Mouse (Mus musculus): ENCODE results near the gene Ppp2r5d. TPM values are rescaled to one million over a fixed set of nuclear protein-coding genes. Genes with fewer than 3 reads are reported as not detected.

Ppp2r5d gene
- polyA plus RNA-seq, 1 experiment from 2014 or later: 142 TPM

- peak overlapping the region; percentile 88 for H3K27ac ChIP-seq (replicated peaks)
- peak overlapping the region; percentile 100 for H3K4me3 ChIP-seq
- DNase-seq (ENCODE audit: low spot score): peak; percentile 17
- H3K27me3 ChIP-seq (replicated peaks; ENCODE audit: low read depth, poor library complexity, severe bottlenecking): no peaks in the 10 kb centered on the region
- under 1% methylated on average over 76 of the region's 76 CpGs for whole genome bisulfite sequencing
- peaks cover 38% of the 10 kb centered on the region for H3K36me3 ChIP-seq (replicated peaks)
- H3K9me3 ChIP-seq: no peaks in the 10 kb centered on the region
- H3K4me1 ChIP-seq: peaks cover 22% of the 10 kb centered on the region
Measured at GRCm38 (mm10) chr17:46711612-46712271, 6.8 kb upstream of the Ppp2r5d start.

DNA sequence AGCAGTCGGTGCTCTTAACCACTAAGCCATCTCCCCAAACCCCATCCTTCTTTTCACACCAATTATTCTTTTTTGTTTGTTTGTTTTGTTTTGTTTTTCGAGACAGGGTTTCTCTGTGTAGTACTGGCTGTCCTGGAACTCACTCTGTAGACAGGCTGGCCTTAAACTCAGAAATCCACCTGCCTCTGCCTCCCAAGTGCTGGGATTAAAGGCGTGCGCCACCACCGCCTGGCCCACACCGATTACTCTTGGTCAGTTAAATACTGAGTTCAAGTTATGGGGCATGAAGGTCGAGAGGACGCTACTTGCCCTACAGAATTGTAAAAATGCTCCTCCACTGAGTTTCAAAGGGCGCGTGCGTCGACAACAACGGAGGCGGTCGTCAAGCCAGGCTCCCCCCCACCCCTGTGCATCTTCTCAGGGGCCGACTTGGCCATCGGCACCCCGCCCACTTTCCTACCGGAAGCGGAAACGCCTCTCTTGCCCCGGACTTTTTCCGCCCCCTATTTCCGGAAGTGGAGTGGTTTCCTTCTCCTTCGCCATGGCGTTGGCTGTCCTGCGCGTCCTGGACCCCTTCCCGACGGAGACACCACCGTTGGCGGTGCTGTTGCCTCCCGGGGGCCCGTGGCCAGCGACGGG is 6.2 kb upstream of the Ppp2r5d start, which contains the start of gene Pex6:
Gene Pex6, plus strand, starts transcription at position 505 of the 639 bp plus-strand sequence.
- Histone ChIP-seq H3K36me3 (replicated peaks) (peaks cover 31% of the 10 kb centered on the region), H3K27ac (replicated peaks) (peak within 1 kb of the TSS; percentile 88), H3K9me3 (no peaks in the 10 kb centered on the region), H3K4me3 (peak within 1 kb of the TSS; percentile 100), H3K27me3 (replicated peaks; ENCODE audit: low read depth, poor library complexity, severe bottlenecking) (no peaks in the 10 kb centered on the region), H3K4me1 (peaks cover 26% of the 10 kb centered on the region)
- 8% methylated on average over 36 of the region's 36 CpGs for WGBS
- peak; percentile 95 for DNase-seq (ENCODE audit: low spot score)

GRCm38 (mm10) chr17:46706375-46707089 is 1.6 kb upstream of the Ppp2r5d start:
- H3K36me3 ChIP-seq (replicated peaks): peaks cover 8% of the 10 kb centered on the region
- DNase-seq (ENCODE audit: low spot score): no peak
- no peaks in the 10 kb centered on the region for H3K27me3 ChIP-seq (replicated peaks; ENCODE audit: low read depth, poor library complexity, severe bottlenecking)
- no peak overlapping the region for H3K27ac ChIP-seq (replicated peaks)
- H3K4me1 ChIP-seq: peaks cover 46% of the 10 kb centered on the region
- no peaks in the 10 kb centered on the region for H3K9me3 ChIP-seq
- peak overlapping the region; percentile 32 for H3K4me3 ChIP-seq
- WGBS: 93% methylated on average over 14 of the region's 14 CpGs

DNA sequence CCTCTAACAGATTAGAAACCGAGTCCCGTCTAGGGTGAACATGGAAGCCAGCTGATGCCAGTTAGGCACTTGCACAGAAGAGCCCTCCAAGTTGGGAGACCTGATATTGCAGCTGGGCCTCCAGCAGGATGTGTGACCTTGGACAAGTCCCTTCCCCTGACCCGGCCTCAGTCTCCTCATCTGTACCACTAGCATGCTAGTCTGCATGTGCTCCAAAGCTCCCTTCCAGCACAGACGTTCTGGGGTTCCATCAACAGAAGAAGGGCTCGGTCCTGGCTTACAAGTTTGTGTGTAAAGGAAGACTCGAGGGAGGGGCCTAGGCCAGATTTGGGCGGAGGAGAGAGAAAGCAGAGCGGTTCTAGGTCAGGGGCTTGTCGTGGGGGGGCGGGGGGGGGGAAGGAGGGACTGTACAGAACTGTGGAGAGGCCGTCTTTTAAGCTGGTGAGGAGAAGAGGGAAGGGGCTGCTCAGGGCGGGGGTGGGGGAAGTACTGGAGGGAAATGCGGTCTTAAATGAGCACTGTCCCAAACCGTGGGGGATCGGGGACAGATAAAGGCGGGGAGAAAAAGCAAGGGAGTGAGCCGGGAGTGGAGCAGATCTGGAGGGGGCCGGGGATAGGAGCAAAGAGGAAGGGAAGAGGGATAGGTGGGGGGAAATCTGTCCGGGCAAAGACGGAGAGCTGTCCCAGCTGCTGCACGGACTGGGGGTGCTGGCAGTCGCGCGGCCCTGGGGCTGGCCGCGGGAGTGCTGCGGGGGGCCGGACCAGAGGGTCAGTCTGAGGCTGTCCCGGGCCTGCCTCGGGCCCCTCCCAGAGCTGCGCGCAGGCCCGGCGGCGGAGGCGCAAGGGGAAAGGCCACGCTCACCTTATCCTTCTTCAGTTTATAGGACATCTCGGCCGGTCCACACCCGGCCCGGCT is 682 bp downstream of the Ppp2r5d start:
- Histone ChIP-seq H3K9me3 (no peaks in the 10 kb centered on the region), H3K4me1 (peaks cover 45% of the 10 kb centered on the region), H3K27me3 (replicated peaks; ENCODE audit: low read depth, poor library complexity, severe bottlenecking) (no peaks in the 10 kb centered on the region), H3K4me3 (peak overlapping the region; percentile 94), H3K27ac (replicated peaks) (peak overlapping the region; percentile 94), H3K36me3 (replicated peaks) (peaks cover 31% of the 10 kb centered on the region)
- DNase-seq (ENCODE audit: low spot score): no peak
- 5% methylated on average over 41 of the region's 41 CpGs for WGBS

GRCm38 (mm10) chr17:46702506-46702905 is 2.4 kb downstream of the Ppp2r5d start:
- Histone ChIP-seq H3K36me3 (replicated peaks) (peaks cover 48% of the 10 kb centered on the region), H3K4me3 (peak overlapping the region; percentile 94; the same call in 1 of the 2 replicates), H3K4me1 (peaks cover 45% of the 10 kb centered on the region), H3K27me3 (replicated peaks; ENCODE audit: low read depth, poor library complexity, severe bottlenecking) (no peaks in the 10 kb centered on the region), H3K9me3 (no peaks in the 10 kb centered on the region), H3K27ac (replicated peaks) (no peak overlapping the region)
- WGBS: 93% methylated on average over 5 of the region's 5 CpGs
- no peak for DNase-seq (ENCODE audit: low spot score)

DNA sequence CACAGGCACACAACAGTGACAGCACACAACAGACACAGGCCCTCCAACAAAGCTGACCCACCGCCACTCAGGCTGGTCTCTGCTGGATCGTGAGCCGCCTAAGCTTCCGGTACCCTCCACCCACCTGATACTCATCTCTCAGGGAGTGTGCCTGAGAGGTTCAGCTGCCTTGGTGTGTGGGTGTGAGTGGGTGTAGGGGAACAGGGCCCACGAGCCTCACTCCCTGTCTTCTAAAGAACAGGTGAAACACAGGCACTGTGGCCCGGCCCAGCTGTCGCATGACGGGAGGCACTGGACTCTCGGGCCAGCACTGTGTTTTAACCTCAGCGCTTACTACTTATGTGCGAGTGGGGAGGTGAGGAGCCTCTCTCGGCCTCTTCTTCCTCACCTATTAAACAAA is 2.8 kb downstream of the Ppp2r5d start:
- 89% methylated on average over 12 of the region's 12 CpGs for WGBS

DNA sequence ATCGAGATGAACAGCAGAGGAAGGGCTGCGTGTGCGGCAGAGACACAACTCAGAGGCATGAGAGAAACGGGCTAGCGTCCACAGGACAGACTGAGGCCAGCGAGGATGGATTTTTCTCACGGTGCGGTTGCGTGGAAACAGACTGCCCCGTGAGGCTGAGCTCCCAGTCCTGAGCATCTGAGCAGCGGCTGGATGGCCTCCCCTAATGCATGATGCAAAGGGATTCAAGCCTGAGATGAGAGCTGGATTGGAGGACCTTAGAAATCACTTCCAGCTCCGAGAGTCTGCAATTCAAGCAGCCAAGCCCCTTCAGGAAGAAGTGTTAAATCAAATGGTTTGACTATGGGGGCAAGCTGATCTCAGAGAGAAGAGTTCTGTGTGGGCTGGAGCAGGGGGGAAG is 3.4 kb downstream of the Ppp2r5d start:
- WGBS: 86% methylated on average over 12 of the region's 12 CpGs
- Histone ChIP-seq H3K27ac (replicated peaks) (no peak overlapping the region), H3K27me3 (replicated peaks; ENCODE audit: low read depth, poor library complexity, severe bottlenecking) (no peaks in the 10 kb centered on the region), H3K4me3 (no peak overlapping the region), H3K9me3 (no peaks in the 10 kb centered on the region), H3K4me1 (peaks cover 43% of the 10 kb centered on the region), H3K36me3 (replicated peaks) (peaks cover 58% of the 10 kb centered on the region)
- DNase-seq (ENCODE audit: low spot score): no peak

More for the DNA sequence above, 2.8 kb downstream of the Ppp2r5d start:
- Histone ChIP-seq H3K4me1 (peaks cover 45% of the 10 kb centered on the region), H3K4me3 (no peak overlapping the region; the same call in 1 of the 2 replicates), H3K27ac (replicated peaks) (no peak overlapping the region), H3K27me3 (replicated peaks; ENCODE audit: low read depth, poor library complexity, severe bottlenecking) (no peaks in the 10 kb centered on the region), H3K9me3 (no peaks in the 10 kb centered on the region), H3K36me3 (replicated peaks) (peaks cover 52% of the 10 kb centered on the region)
- DNase-seq (ENCODE audit: low spot score): no peak

- peaks cover 30% of the 10 kb centered on the region for H3K4me1 ChIP-seq
- WGBS: 89% methylated on average over 3 of the region's 3 CpGs
- H3K27ac ChIP-seq (replicated peaks): no peak overlapping the region
- H3K9me3 ChIP-seq: no peaks in the 10 kb centered on the region
- H3K4me3 ChIP-seq: no peak overlapping the region
- no peaks in the 10 kb centered on the region for H3K27me3 ChIP-seq (replicated peaks; ENCODE audit: low read depth, poor library complexity, severe bottlenecking)
- H3K36me3 ChIP-seq (replicated peaks): peaks cover 72% of the 10 kb centered on the region
- no peak for DNase-seq (ENCODE audit: low spot score)
Measured at GRCm38 (mm10) chr17:46699912-46700311, 5.0 kb downstream of the Ppp2r5d start.

DNA sequence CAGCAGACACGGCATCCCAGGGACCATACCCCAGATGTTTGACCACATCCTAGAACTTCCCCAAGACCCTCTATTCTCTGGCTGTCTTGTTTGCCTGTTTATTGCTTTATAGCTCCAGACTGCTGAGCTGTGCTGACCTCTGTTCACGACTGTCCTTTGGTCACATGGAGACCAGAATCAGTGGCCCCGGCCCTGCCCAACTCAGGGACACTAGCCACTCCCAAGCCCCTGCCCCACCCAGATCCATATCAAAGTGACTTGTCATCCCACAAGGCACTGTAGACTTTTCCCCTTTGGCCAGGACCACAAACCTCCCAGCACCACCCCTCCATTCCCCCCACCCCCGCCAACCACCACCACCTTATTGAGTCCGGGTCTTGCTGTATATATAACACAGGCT is 5.7 kb downstream of the Ppp2r5d start:
- no peaks in the 10 kb centered on the region for H3K27me3 ChIP-seq (replicated peaks; ENCODE audit: low read depth, poor library complexity, severe bottlenecking)
- peaks cover 29% of the 10 kb centered on the region for H3K4me1 ChIP-seq
- no peaks in the 10 kb centered on the region for H3K9me3 ChIP-seq
- 88% methylated on average over 5 of the region's 5 CpGs for WGBS
- H3K4me3 ChIP-seq: no peak overlapping the region
- DNase-seq (ENCODE audit: low spot score): no peak
- peaks cover 73% of the 10 kb centered on the region for H3K36me3 ChIP-seq (replicated peaks)
- H3K27ac ChIP-seq (replicated peaks): no peak overlapping the region

DNA sequence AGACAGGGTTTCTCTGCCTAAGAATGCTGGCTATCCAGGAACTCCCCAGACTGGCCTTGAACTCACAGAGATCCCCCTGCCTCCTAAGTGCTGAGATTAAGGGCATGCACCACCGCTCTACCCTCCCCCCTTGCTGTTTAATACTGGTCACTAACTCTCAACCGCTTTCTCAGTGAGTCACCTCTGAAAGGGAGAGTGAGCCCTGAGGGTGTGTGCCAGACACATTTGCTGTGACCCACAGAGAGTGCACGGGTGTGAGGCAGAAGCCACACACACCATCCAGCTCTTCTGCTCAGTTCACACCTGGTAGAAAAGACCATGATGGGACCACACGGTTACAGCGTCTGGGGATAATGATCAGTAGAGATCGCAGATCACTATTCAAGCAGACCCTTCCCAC is 6.4 kb downstream of the Ppp2r5d start:
- no peak for DNase-seq (ENCODE audit: low spot score)
- Histone ChIP-seq H3K4me1 (peaks cover 22% of the 10 kb centered on the region), H3K36me3 (replicated peaks) (peaks cover 78% of the 10 kb centered on the region), H3K27me3 (replicated peaks; ENCODE audit: low read depth, poor library complexity, severe bottlenecking) (no peaks in the 10 kb centered on the region), H3K27ac (replicated peaks) (no peak overlapping the region), H3K9me3 (no peaks in the 10 kb centered on the region), H3K4me3 (no peak overlapping the region)
- WGBS: 90% methylated on average over 6 of the region's 6 CpGs

DNA sequence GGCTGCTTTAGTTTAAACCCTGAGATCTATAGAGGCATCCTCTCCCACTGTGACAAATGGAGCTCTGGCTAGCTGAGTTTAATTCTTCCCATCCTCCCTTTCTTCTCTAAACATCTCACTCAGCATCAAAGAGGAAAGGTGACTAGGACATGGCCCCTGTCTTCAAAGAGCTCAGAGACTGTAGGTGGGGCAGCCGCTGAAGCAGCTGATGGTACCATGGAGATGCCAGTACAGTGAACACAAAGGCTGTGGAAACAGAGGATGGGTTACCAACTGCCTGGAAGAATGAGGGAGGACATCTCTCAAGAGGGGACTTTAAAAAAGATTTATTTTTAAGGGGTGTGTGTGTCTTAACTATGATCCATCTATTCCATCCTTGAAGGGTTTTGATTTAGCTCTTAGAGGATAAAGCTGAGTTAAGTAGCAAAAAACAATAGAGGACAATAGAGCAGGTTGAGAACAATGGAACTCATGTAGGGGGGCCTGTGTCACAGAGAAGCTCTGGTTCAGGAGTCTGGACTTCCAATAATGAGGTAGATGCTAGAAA is 10.3 kb downstream of the Ppp2r5d start:
- H3K4me1 ChIP-seq: no peaks in the 10 kb centered on the region
- no peak overlapping the region for H3K27ac ChIP-seq (replicated peaks)
- no peak overlapping the region for H3K4me3 ChIP-seq
- H3K9me3 ChIP-seq: no peaks in the 10 kb centered on the region
- no peak for DNase-seq (ENCODE audit: low spot score)
- peaks cover 83% of the 10 kb centered on the region for H3K36me3 ChIP-seq (replicated peaks)
- WGBS: 85% methylated on average over 1 of the region's 1 CpGs
- H3K27me3 ChIP-seq (replicated peaks; ENCODE audit: low read depth, poor library complexity, severe bottlenecking): no peaks in the 10 kb centered on the region

DNA sequence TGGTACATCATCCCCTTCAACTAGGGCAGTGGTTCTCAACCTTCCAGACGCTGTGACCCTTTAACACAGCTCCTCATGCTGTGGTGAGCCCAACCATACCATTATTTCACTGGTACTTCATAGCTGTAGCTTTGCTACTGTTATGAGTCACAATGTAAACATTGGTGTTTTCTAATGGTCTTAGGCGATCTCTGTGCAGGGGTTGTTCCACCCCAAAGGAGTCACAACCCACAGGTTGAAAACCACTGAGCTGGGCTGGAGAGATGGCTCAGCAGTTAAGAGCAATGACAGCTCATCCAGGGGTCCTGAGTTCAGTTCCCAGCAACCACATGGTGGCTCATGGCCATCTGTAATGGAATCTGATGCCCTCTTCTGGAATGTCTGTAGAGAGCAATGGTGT is 13.5 kb downstream of the Ppp2r5d start:
- DNase-seq (ENCODE audit: low spot score): no peak
- WGBS: 91% methylated on average over 2 of the region's 2 CpGs
- no peaks in the 10 kb centered on the region for H3K27me3 ChIP-seq (replicated peaks; ENCODE audit: low read depth, poor library complexity, severe bottlenecking)
- peaks cover 80% of the 10 kb centered on the region for H3K36me3 ChIP-seq (replicated peaks)
- no peak overlapping the region for H3K4me3 ChIP-seq
- H3K9me3 ChIP-seq: no peaks in the 10 kb centered on the region
- no peaks in the 10 kb centered on the region for H3K4me1 ChIP-seq
- no peak overlapping the region for H3K27ac ChIP-seq (replicated peaks)

All from embryonic facial prominence, embryonic 10.5 days (tissue).